8 mouse cellular contexts compared by ENCODE assay signal in the genomic region with DNA sequence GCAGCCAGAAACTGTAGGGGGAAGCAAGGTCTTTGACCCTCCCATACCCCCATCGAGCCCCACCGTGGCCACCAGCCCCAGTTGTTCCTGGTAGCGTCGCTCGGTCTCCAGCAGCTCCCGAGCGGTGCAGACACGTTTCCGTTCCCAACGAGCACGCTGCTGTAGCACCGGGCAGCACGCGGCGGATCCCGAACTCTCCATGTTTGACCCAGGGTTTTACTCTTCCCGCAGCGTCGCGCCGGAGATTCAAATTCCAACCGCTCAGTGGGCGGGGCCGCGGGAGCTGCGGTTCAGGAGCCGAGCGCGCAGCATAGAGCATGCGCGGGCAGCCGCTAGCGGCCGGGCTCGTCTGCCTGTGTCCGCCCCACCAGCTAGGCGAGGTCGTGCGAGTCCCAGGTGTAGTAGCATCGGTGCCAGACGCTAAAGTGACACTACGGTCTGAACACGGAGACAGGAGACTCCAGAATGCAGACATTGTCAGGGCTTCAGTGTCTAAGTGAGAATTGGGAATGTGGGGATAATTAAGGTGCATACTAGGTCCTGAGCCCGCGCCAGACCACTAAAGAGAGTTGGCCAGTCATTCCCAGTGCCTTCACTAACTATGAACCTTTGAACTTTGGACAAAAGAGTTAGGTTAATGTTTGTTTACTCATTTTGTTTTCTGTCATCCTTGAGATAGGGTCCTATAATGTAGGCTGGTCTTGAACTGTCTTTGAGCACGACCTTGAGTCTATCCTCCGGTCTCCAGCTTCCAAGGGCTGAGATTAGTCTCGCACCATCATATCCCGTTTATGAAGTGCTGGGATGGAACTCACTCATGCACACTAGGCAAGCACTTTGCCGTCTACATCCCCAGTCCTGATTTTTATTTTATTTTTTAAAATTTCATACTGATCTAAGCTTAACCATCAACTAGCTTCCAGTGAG. TPM values are rescaled to one million over a fixed set of nuclear protein-coding genes. Genes with fewer than 3 reads are reported as not detected.
DNase-seq lines count a peak whose midpoint lies in the region; ATAC-seq and TF ChIP-seq lines count a peak whose summit lies in the region.

A gene (minus strand): TSS at position 289 of the 927 bp plus-strand sequence.

- peak; percentile 80 for DNase-seq in CD4-positive helper T cell, adult 2 months (ENCODE audit: low read depth, low spot score)
- DNase-seq in neural tube, embryonic 11.5 days (ENCODE audit: low spot score): peak; percentile 92
- DNase-seq in telencephalon, adult 2 months (ENCODE audit: low read depth, low spot score): peak; percentile 33

- 7% methylated on average over 50 of the region's 50 CpGs for WGBS in embryonic facial prominence, embryonic 15.5 days
- 7% methylated on average over 50 of the region's 50 CpGs for WGBS in heart, embryonic 12.5 days
- 7% methylated on average over 50 of the region's 50 CpGs for WGBS in kidney, embryonic 16.5 days
- 7% methylated on average over 50 of the region's 50 CpGs for WGBS in liver, embryonic 15.5 days (ENCODE audit: insufficient replicate concordance)
- 8% methylated on average over 50 of the region's 50 CpGs for WGBS in neural tube, embryonic 11.5 days

- peak within 1 kb of the TSS; percentile 87 for H3K4me2 ChIP-seq in embryonic facial prominence, embryonic 15.5 days (replicated peaks)
- peak within 1 kb of the TSS; percentile 80 for H3K4me2 ChIP-seq in heart, embryonic 12.5 days
- peak within 1 kb of the TSS; percentile 83 for H3K4me2 ChIP-seq in kidney, embryonic 16.5 days (replicated peaks; ENCODE audit: low read depth, low read length)
- H3K4me2 ChIP-seq in liver, embryonic 15.5 days: peak within 1 kb of the TSS; percentile 86
- peak within 1 kb of the TSS; percentile 78 for H3K4me2 ChIP-seq in neural tube, embryonic 11.5 days (ENCODE audit: low read depth)

- TF ChIP-seq POLR2A in bone marrow macrophage, adult 2 months (IDR thresholded peaks at IDR 0.05; ENCODE audit: borderline replicate concordance, low read depth, low read length): no peak

- peak within 1 kb of the TSS; percentile 42 for H3K27ac ChIP-seq in bone marrow macrophage, adult 2 months (ENCODE audit: insufficient read depth, low read depth, low read length)
- H3K27ac ChIP-seq in embryonic facial prominence, embryonic 15.5 days (replicated peaks): peak within 1 kb of the TSS; percentile 76
- H3K27ac ChIP-seq in heart, embryonic 12.5 days (ENCODE audit: poor library complexity, severe bottlenecking): peak within 1 kb of the TSS; percentile 52; the same call in 1 of the 2 replicates
- H3K27ac ChIP-seq in kidney, embryonic 16.5 days (ENCODE audit: low read length): peak within 1 kb of the TSS; percentile 75
- peak within 1 kb of the TSS; percentile 79 for H3K27ac ChIP-seq in liver, embryonic 15.5 days (replicated peaks)
- H3K27ac ChIP-seq in neural tube, embryonic 11.5 days (ENCODE audit: low read depth, low read length): no peak within 1 kb of the TSS

- ATAC-seq in embryonic facial prominence, embryonic 15.5 days (ENCODE audit: insufficient number of reproducible peaks, low FRiP score, low TSS enrichment, low read depth): peak; percentile 84
- ATAC-seq in heart, embryonic 12.5 days (ENCODE audit: insufficient number of reproducible peaks, low FRiP score): peak; percentile 89
- peak; percentile 89 for ATAC-seq in kidney, embryonic 16.5 days (ENCODE audit: low FRiP score, low TSS enrichment)
- peak; percentile 85 for ATAC-seq in liver, embryonic 15.5 days (ENCODE audit: insufficient read depth)
- peak; percentile 89 for ATAC-seq in neural tube, embryonic 11.5 days (ENCODE audit: insufficient read depth, low FRiP score, low TSS enrichment)

- H3K4me3 ChIP-seq in bone marrow macrophage, adult 2 months (ENCODE audit: insufficient read depth, low read length): peak within 1 kb of the TSS; percentile 81
- peak within 1 kb of the TSS; percentile 65 for H3K4me3 ChIP-seq in embryonic facial prominence, embryonic 15.5 days (replicated peaks)
- peak within 1 kb of the TSS; percentile 67 for H3K4me3 ChIP-seq in heart, embryonic 12.5 days
- H3K4me3 ChIP-seq in kidney, embryonic 16.5 days (ENCODE audit: low read length): peak within 1 kb of the TSS; percentile 75
- H3K4me3 ChIP-seq in liver, embryonic 15.5 days (replicated peaks): peak within 1 kb of the TSS; percentile 87
- H3K4me3 ChIP-seq in neural tube, embryonic 11.5 days (ENCODE audit: low read depth, low read length): peak within 1 kb of the TSS; percentile 67

- H3K9me3 ChIP-seq in embryonic facial prominence, embryonic 15.5 days (replicated peaks): no peaks in the 10 kb centered on the region
- H3K9me3 ChIP-seq in heart, embryonic 12.5 days (replicated peaks): no peaks in the 10 kb centered on the region
- no peaks in the 10 kb centered on the region for H3K9me3 ChIP-seq in kidney, embryonic 16.5 days (ENCODE audit: low read length)
- H3K9me3 ChIP-seq in liver, embryonic 15.5 days (replicated peaks): no peaks in the 10 kb centered on the region
- H3K9me3 ChIP-seq in neural tube, embryonic 11.5 days (ENCODE audit: control insufficient read depth, low read length): no peaks in the 10 kb centered on the region

- H3K9ac ChIP-seq in embryonic facial prominence, embryonic 15.5 days: peak within 1 kb of the TSS; percentile 47
- H3K9ac ChIP-seq in heart, embryonic 12.5 days: peak within 1 kb of the TSS; percentile 75
- peak within 1 kb of the TSS; percentile 79 for H3K9ac ChIP-seq in kidney, embryonic 16.5 days (replicated peaks; ENCODE audit: low read length)
- H3K9ac ChIP-seq in liver, embryonic 15.5 days: peak within 1 kb of the TSS; percentile 93
- H3K9ac ChIP-seq in neural tube, embryonic 11.5 days (ENCODE audit: low read length): peak within 1 kb of the TSS; percentile 71

- peaks cover 5% of the 10 kb centered on the region; the same call in 1 of the 2 replicates for H3K36me3 ChIP-seq in embryonic facial prominence, embryonic 15.5 days
- peaks cover 19% of the 10 kb centered on the region for H3K36me3 ChIP-seq in heart, embryonic 12.5 days
- H3K36me3 ChIP-seq in kidney, embryonic 16.5 days (ENCODE audit: insufficient read depth, low read length): peaks cover 10% of the 10 kb centered on the region
- H3K36me3 ChIP-seq in liver, embryonic 15.5 days (replicated peaks): peaks cover 28% of the 10 kb centered on the region
- H3K36me3 ChIP-seq in neural tube, embryonic 11.5 days (ENCODE audit: control insufficient read depth, insufficient read depth, low read length): no peaks in the 10 kb centered on the region

- H3K4me1 ChIP-seq in bone marrow macrophage, adult 2 months (ENCODE audit: control insufficient read depth, insufficient read depth, low read length): peaks cover 14% of the 10 kb centered on the region
- peaks cover 33% of the 10 kb centered on the region for H3K4me1 ChIP-seq in embryonic facial prominence, embryonic 15.5 days
- H3K4me1 ChIP-seq in heart, embryonic 12.5 days (replicated peaks): peaks cover 43% of the 10 kb centered on the region
- peaks cover 27% of the 10 kb centered on the region for H3K4me1 ChIP-seq in kidney, embryonic 16.5 days (ENCODE audit: insufficient read depth, low read length)
- H3K4me1 ChIP-seq in liver, embryonic 15.5 days (replicated peaks): peaks cover 60% of the 10 kb centered on the region
- H3K4me1 ChIP-seq in neural tube, embryonic 11.5 days (ENCODE audit: control insufficient read depth, insufficient read depth, low read length): peaks cover 12% of the 10 kb centered on the region; the same call in 1 of the 2 replicates

- H3K27me3 ChIP-seq in embryonic facial prominence, embryonic 15.5 days: no peaks in the 10 kb centered on the region
- H3K27me3 ChIP-seq in heart, embryonic 12.5 days (replicated peaks): no peaks in the 10 kb centered on the region
- no peaks in the 10 kb centered on the region for H3K27me3 ChIP-seq in kidney, embryonic 16.5 days (ENCODE audit: insufficient read depth, low read length)
- H3K27me3 ChIP-seq in liver, embryonic 15.5 days: no peaks in the 10 kb centered on the region; the same call in 1 of the 2 replicates
- H3K27me3 ChIP-seq in neural tube, embryonic 11.5 days (ENCODE audit: control insufficient read depth, insufficient read depth, low read length): no peaks in the 10 kb centered on the region

- TF ChIP-seq CTCF in bone marrow macrophage, adult 2 months (IDR thresholded peaks at IDR 0.05; ENCODE audit: low read depth, low read length): no peak

RNA-seq across cellular contexts. Expression of the gene that starts here (rescaled TPM):
- polyA plus RNA-seq in bone marrow macrophage, adult 2 months (2012; ENCODE audit: insufficient read depth, insufficient read length, missing spikeins): 32.5 and 39.2 TPM in 2 replicates
- 36.8 and 39.8 TPM in 2 replicates for polyA plus RNA-seq in embryonic facial prominence, embryonic 15.5 days (2015; fragmentation: Nextera tagmentation; extraction: Ambion mirVana)
- polyA plus RNA-seq in heart, embryonic 12.5 days (2016; fragmentation: Nextera tagmentation; extraction: Ambion mirVana): 37.7 and 38.7 TPM in 2 replicates
- 45.3 and 47.7 TPM in 2 replicates for polyA plus RNA-seq in kidney, embryonic 16.5 days (2015; fragmentation: Nextera tagmentation; extraction: Ambion mirVana)
- 34.5 and 38.2 TPM in 2 replicates for polyA plus RNA-seq in liver, embryonic 15.5 days (2015; fragmentation: Nextera tagmentation; extraction: Ambion mirVana)
- 36.7 and 39.3 TPM in 2 replicates for polyA plus RNA-seq in neural tube, embryonic 11.5 days (2014; fragmentation: Nextera tagmentation; extraction: Ambion mirVana)

Comparison
In these comparisons a context has a peak if more than half of its experiments do, and no peak if none do; other contexts are left out.
1. DNase-seq: peak in every context shown above with its lines; median percentile 92 in neural tube, embryonic 11.5 days; 80 in CD4-positive helper T cell, adult 2 months; 33 in telencephalon, adult 2 months.